Mouse (Mus musculus) cerebellum, adult (tissue): ENCODE measurements around the gene Stat5b.

Experiments
- ATAC-seq: cut with Nextera tagmentation; 2 replicates; pipeline ENCODE4 v1.9.2; 2017; ENCODE audit warnings: mild to moderate bottlenecking, moderate library complexity, mixed read lengths; ENCODE audit not compliant: insufficient number of reproducible peaks, low FRiP score, low TSS enrichment

The Stat5b gene

DNA sequence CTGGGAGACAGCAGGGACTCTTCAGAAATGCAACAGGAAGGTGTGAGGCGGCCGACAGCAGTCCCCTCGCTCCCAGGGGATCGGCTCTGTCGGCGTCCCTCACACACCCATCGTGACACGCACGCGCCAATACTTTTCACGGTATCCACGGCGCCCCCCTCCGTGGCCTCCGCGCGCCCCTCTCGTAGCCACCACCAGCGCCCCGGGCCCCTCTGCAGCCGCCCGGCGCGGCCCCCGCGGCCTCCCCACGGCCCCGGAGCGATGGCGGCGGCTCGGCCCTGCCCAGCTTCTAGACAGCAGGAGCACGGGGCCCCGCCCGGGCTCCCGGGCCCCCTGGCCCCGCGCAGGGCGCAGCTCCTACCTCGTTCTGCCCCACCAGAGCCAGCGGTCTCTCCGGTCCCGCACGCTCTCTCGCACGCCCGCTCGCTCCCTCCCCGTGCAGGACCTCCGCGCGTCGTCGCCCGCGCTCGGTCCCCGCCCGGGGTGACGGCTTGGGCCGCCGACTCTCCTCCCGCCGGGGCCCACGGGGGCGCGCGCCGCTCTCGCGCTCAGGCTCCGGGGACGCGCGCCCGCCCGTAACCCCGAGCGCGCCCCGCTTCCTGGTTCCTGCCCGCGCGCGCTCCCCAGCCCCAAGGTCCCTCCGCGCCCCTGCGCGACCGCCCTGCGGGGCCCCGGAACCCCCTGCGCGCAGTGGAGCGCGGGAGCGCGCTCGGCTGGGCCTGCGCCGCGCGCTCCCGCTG, at the start of gene Stat5b:
Stat5b (minus strand) TSS at position 687 of the 740 bp plus-strand sequence.
- ATAC-seq: peak; percentile 71; the same call in 1 of the 2 replicates

DNA sequence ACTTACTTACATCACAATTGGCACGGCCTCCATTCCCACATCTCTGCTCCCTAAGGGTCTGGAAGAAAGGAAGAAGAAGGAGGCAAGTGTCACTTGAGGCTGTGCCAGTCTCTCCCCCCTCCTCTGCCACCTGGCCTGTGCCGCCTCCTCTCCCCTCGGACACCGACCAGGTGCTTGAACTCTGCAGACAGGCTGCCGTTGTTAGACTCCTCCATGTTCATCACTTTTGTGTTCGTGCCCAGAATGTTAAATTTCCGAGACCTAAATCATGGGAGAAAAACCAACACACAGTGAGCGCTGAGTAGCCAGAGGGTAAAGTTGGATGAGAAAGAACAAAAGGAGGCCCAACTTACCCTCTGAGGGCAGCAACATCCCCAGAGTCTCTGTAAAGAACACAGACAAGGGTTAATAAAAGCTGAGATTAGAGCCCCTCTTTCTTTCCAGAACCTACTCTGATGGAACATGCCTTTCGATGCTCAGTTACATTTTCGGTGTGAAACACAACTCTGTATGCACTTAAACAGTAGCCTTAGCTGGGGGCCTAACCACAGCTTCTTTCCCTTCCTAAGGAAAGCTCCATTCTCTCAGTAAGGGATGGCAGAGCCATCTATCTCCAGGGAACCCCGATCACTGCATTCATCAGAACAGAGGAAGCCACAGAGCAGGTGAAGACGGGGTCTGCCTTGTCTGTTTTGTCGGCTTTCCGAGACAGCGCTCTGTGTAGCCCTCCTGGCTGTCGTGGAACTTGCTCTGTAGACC, 48.1 kb upstream of the Stat5b start:
- no peak for ATAC-seq

DNA sequence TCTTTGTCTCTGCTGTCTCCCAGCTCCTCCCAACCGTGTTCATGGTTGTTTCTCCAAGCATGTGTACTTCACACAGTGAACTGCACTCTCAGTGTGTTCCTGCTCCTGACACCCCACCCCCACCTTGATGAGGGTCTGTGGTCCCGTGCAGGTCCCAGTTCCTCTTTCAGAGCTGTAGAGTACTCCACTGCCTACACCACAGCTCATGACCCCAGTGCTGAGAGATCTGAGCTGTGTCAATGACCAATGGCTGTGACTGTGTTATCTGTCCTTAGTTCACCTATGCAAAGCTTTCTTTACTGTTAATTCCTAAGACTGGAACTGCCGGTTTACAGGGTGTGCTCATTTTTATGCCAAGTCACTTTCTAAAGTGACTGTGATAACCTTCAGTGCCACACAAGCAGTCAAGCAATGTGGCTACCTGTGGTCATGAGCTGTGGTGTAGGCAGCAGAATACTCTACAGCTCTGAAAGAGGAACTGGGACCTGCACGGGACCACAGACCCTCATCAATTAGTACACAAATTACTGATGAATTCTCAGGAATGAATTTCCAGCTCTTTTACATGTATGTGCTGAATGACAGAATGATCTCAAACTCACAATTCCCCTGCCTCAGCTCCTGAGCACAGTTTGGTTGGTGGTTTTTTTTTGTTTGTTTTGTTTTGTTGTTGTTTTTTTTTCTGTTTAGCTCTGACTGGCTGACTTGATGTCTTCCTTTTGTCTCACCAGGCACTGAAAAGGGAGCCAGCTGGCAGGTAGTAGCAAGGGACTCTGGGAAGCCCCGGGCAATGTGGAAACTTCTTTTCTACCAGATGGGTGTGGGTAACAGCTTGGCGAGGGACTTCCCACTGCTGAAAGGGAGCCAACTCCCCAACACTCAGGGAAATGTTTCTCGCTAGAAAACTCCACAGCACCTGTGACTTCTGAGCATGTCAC, 47.0 kb upstream of the Stat5b start:
- no peak for ATAC-seq

DNA sequence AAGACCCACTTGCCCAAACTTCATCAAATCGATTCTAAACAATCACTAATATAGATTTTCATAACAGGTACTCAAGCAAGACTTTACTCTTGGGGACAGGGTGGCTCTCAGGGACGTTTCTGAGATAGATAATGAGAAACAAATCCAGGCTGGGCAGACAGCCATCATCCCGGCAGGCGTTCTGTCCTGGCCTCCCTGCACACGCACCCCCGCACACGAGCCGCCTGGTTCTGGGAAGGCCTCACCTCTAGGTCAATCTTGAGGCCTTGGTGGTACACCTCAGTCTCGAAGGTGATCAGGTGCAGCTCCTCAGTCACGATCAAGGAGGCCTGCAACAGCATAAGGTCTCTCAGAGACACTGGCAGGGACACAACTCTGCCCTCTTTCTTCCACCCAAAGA, 45.6 kb upstream of the Stat5b start:
- ATAC-seq: no peak

DNA sequence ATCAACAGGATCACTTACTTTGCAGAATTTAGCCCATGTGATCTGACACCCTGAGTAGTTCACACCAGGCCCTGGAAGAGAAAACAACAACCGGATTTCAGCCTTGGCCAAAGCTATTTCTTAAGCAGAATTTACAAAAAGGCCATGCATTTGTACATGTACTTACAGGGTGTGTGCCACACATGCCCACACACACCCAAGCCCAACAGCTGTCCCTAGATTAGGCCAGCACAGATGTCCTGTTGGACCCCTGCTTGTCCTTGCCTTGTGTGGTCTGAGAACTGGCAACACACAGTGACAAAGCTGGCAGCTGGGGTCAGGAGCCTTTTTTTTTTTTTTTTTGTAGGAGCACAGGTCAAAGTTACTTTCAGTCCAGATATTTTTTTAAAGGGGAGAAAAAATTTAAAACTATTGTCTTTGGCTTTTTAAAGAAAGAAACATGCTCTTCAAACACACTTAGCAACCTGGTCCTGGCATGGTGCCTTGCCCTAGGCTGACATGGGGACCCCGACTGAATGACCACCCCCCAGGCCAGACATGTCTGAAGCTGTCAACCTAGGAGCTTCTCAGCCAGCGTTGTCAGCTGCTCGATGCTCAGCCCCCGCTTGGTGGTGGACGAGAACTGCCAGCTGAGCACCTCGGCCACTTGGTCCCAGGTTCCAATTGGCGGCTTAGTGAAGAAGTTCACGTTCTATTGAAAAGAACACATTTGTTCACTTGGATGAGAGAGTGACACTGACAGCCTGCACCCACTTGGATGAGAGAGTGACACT, 43.8 kb upstream of the Stat5b start:
- no peak for ATAC-seq

DNA sequence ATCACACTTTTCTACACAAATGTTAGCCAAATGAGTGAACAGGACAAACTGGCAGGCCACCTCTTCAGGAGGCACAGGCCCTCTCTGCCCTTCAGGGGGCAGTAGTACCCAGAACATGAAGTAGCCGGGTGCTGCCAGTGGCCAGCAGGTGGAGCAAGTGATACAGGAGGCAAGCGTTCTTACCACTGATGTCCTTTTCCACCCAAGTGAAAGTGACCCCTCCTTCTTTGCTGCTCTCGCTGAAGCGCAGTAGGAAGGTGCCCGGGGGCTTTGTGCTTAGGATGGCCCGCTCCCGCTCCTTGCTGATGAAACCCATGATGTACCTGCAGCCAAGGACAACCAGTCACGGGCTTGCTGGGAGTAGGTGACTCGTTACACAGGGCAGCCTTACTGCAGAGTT, 43.0 kb upstream of the Stat5b start:
- ATAC-seq: no peak; the same call in 1 of the 2 replicates

DNA sequence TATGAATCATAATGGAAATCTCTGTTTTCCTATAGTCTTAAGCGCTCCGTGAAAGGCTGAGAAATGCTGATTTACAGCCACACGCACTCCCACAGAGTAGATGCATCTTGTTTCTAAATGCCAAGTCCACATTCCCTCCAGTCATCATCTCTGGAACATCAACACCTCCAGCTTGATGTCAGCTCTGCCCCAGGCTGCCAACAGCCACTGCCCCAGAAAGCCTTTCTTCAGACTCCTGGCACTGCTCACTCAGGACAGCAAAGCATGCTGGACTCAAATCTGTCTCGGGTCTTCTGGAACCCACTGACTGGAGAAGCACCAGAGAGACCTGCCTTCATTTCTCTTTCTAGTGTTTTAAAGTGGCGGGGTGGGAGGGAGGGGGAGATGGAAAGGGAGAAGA, 41.9 kb upstream of the Stat5b start:
- ATAC-seq: no peak

DNA sequence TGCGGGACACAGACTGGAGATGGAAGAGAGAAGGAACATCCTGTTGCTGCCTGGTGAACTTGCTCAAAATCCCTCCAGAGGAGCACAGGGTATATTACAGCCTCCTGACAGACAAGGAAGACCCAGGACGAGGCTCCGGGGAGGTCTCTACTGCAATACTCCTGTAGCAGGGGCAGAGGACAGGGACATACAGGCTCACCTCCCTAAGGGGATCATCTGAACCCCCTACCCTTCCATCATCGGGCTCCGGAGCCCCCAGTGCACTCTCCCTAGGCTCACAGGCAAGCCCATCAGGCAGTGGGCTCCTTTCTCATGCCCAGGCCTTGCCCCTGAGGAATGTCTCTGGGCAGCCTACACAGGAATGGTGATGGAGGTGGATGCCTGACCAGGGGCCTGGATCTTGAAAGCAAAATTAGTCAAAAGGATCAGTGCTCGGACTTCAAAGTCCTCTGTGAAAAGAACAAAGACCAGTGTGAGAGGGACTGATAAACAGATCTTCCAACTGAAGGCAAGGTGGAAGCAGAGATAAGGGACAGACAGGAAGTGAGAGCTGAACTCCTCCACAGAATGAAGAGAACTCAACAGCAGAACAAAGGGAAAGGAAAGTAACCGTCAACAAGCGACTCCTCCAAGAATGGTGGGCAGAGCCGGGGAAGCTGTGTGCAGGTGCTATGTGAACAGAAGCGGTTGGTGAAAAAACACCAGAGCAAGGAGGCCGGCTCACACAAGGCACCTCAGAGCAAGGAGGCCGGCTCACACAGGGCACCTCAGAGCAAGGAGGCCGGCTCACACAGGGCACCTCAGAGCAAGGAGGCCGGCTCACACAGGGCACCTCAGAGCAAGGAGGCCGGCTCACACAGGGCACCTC, 41.0 kb upstream of the Stat5b start:
- no peak for ATAC-seq

DNA sequence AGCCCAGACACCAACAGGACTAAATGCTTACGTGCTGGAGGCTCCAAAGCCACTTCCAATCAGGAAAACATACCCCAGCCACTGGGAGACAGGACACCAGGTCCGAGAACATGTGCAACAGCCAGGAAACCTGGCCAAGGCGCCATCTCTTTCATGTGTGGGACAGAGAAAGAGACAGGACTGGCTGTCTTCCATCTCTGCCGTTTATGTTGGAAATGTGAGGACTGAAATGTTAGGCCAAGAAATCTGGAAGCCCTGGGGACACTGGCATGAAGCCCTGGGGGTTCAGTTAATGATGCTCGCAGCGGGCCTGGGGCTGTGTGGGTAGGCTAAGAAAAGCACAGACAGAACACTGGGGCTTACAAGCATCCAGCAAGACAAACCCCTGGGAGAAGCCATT, 40.0 kb upstream of the Stat5b start:
- ATAC-seq: no peak

DNA sequence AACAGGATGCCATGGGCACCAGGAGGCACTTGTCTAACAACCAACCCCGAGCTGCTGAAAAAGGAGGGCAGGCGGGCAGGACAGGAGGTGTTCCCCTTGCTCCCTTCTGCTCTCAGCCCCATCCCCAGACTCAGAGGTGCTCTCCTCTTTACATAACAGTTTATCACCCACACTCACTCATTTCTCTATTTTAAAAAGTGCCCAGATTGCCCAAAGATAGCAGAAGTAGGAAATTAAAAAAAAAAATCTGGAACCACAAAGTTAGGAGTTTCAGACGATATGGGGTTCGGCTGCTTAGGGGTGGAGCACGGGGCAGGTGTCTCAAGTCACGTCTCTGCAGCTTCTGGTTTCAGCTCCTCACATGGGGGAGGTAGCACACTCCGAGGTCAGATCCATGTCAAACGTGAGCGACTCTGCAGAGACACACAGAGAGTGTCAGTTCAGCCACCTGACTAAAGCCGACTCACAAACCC, 37.9 kb upstream of the Stat5b start:
- no peak for ATAC-seq

DNA sequence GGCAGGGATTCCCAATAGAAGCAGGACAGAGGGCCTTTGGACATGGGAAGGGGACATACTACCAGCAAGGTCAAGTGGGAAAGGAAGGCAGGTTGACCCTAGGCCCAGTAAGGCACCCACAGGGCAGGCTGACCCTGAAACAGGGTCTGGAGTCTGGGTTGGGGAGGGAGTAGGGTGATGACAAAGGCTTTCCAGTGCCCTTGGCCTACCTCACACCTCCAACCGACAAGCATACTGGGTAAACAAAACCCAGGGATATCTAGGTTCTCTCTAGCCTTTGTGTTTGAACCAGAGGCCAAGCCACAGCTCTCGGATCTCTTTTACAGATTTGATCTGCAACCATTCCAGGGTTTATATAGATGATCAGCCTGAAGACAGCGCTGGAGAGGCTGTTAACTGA, 37.2 kb upstream of the Stat5b start:
- no peak for ATAC-seq

DNA sequence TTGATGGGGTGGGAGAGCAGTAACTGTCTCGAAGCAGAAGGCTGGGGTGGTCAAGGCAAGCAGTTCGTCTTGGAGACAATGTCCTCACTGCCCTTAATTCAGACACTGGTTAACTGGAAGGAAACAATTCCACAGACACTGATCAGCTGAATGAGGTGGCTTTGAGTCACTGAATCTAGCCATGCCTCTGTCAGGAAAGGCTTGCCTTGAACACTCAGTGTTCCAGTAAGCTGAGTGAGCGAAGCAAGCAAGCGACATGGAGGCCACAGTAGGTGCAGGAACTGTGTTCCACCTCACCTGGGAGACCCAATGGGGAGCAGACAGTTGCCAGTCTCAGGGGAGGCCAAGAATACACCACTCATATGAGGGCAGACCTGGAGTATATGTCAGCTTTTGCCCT, 36.7 kb upstream of the Stat5b start:
- ATAC-seq: no peak

DNA sequence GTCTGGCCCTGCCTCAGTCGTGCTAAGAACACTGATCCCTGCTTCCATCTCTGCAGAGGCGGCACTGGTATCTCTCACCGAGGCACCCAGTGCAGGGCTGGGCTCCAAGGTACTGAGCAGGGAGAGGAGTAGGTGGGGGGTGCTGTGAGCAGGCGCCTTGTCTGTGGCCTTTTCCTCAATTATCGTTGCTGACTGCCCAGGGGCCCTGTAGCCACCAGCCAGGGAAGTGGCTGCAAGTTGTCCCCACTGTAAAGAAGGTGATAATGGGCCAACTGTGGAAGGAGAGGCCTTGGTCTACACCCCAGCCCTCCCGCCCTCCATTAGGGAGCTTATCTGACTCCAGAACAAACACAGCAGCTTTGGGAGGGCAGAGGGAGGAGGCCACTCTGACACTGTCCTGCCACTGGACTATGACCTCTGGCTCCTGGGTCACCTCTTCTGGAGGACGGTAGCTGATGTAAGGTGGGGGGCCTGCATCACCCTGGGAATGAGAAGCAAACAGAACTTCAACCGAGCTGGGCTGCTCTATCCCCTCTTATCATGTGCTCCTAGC, 35.7 kb upstream of the Stat5b start:
- no peak for ATAC-seq

DNA sequence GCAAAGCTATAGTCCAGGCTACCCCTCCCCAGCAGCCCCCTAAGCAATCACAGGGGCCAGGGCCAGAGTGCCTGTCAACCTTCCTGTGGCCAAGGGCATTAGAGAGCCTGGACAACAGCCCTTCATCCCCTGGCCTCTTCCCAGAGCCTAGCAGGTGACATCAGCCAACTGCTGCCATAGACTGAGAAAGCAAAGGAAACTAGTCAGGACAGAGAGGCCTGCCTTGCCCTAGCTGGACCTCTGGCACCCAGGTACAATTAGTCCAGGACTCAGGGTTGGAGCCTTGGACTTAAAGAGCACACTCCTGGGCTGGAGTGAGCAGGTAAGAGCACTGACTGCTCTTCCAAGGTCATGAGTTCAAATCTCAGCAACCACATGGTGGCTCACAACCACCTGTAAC, 34.9 kb upstream of the Stat5b start:
- no peak for ATAC-seq

DNA sequence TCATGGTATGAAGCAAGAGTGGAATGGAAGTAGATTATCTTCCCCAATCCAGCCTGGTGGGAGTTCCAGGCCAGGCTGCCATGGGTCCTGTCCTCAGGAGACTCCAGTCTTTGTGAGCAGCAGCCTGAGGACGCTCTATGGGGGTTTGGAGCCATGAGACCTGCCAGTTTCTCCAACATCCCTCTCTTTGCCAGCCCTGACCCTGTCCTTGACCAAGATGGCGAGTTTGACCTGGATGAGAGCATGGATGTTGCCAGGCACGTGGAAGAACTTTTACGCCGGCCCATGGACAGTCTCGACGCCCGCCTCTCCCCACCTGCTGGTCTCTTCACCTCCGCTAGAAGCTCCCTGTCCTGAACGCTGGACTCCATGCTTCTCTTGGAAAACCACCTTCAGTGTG, 33.1 kb upstream of the Stat5b start:
- no peak for ATAC-seq

DNA sequence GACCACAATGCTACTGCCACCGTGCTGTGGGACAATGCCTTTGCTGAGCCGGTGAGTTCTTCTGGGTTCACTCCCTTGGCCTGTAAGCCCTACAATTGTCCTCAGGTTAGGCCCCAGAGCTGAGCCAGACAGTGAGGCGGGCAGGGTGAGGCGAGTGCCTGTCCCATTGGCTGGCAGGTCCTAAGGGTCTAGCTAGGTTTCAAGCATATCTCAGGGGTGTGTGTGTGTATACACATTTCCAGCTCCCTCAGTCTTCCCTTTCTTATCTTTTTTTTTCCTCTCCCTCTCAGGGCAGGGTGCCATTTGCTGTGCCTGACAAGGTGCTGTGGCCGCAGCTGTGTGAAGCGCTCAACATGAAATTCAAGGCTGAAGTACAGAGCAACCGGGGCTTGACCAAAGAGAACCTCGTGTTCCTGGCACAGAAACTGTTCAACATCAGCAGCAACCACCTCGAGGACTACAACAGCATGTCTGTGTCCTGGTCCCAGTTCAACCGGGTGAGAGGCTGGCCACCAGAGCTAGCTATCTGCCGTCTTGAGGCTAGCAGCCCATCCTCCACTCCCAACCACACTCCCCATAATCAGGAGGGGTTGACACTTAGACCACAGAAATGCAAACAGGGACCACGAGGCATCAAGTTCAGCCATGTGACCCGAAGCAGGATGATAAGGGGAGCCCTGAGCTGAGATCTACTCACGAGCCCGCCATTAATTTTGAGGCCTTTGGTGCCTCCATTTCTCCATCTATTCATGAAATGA, 29.0 kb upstream of the Stat5b start:
- no peak for ATAC-seq

DNA sequence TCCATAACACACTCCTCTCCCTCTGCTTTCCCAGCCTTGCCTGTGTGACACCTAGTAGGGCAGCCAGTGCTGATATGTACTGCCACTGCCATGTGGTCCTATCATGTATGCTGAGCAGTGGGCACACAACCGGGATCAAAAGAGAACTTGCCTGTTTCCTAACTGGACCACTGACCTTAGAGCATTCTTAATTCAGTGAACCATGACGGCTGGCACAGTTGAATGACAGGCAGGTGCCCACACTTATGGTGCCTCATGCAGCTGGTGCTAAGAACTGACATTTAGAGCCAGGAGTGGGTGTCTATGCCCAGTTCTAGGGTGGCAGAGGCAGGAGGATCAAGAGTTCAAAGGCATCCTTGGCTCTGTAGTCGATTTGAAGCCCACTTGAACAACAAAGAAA, 25.2 kb upstream of the Stat5b start:
- no peak for ATAC-seq

DNA sequence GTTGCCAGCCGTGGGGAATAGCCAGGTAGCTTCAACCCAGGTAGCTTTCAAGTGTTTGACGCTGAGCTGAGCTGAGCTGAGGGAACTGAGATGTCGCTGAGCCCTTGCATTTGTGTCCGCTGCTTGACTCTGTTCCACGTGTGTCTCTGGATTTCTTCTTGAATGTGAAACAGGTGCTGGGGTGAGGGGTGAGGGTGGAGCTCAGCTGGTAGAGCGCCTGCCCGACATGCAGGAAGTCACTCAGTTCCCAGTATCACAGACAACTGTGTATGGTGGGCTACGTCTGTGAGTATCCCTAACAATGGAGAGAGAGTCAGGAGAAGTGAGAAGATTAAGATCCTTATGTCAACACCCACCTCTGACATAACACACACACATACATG, 20.4 kb upstream of the Stat5b start:
- ATAC-seq: no peak
